Mouse (Mus musculus) hindlimb bud, embryonic 11.5 days (tissue): ENCODE data around the gene P2ry12.

ENCODE experiments used
- DNase-seq: peaks from one replicate; pipeline ENCODE4 v3.0.0-alpha.2; 2012; ENCODE audit warnings: low read depth, low spot score; ENCODE audit errors: extremely low spot score

Gene P2ry12

DNA sequence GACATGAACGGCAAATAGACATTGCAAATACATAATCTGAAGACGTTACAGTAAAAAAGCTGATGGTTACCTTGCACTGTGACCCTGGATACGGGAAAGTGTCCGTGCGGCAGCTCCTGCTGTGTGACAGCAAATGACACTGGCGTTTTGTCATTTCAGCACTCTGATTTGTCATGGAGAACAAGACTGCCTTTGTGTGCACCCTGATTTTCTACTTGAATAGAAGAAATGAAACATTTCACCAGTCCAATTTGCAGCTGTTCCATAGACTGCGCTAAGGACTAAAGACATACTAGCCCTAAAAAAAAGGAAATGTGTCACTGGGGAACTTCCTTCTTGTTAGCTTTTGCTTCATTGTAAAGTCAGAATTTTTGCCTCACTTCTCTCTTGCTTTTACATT lies at the start of gene P2ry12:
TSS of gene P2ry12 (minus strand) at position 168 of the 400 bp plus-strand sequence.
- no peak for DNase-seq

DNA sequence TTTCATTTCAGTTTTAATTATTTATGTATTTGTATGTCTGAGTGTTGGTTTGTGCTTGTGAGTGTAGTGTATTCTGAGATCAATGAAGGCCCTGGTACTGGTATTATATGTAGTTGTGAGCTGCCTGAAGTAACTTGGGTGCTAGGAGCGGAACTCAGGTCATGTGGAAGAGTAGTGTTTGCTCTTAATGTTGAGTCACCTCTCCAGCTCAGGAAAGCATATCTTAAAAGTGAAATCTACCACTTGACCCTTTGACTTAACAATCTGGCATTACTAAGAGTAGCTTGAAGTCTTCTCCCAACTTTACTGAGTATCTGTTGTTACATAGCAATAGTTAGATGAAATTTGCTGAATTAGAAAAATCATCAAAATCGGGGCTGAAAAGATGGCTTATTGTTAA lies 42.8 kb upstream of the P2ry12 start:
- DNase-seq: no peak

DNA sequence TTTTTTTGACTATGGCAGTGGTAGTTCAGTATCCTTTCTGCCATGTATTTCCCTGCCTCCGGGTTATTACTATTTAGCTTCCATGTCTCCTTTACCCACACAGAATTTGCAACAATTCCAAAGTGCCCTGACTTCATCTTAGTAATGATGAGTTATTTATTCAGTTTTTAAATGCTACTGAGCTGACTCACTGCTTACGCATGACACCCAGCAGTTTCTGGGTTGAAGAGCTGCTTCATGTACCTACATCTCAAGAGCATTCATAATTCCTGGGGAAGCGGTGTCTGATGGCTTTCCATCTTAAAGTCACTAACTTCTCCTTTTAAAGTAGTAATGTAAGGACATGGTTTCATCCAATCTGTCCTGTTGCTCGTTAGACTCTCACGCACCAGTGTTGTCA lies 42.3 kb upstream of the P2ry12 start:
- no peak for DNase-seq

DNA sequence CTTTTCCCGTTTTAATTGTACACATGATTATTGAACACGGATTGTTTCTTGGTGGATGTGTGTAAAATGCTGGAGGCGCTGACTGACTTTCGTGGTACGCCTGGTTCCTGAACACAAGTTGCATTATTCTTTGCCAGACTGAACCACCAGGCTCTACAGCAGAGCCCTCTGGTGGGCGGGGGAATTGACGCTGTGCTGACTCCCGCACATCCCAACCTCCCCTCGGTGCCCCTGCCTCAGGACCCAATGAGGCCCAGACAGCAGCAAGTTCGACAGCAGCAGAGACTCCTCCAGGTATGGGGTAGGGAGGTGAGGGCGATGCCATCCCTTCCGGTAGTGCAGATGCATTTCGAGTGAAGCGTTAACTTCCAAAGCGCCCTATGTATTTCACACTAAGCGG lies 35.0 kb upstream of the P2ry12 start:
- DNase-seq: no peak

DNA sequence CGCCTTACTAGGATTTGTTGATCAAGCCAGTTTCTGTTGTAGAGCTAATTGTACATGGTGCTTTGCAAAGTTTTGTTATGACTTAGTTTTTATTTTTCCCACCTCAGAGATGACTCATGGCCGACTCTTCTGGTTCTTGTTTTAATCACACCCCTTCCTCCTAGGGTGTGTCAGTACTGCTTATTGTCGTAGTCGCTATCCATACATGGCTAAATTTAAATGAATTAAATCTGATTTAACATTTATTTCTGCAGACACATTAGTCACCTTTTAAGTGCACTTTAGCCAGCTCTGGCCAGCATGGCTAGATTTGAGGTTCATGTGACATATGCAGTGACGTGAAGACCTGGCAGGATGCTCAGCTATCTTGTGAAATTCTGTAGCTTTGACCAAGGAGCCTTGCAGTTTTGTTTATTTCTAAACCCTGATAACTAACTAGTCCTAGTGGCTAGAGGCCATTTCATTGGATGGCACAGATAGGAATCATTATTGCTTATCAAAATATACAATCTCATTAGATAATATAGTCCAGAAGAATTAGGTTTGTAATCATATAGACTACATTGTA lies 34.0 kb upstream of the P2ry12 start:
- no peak for DNase-seq

DNA sequence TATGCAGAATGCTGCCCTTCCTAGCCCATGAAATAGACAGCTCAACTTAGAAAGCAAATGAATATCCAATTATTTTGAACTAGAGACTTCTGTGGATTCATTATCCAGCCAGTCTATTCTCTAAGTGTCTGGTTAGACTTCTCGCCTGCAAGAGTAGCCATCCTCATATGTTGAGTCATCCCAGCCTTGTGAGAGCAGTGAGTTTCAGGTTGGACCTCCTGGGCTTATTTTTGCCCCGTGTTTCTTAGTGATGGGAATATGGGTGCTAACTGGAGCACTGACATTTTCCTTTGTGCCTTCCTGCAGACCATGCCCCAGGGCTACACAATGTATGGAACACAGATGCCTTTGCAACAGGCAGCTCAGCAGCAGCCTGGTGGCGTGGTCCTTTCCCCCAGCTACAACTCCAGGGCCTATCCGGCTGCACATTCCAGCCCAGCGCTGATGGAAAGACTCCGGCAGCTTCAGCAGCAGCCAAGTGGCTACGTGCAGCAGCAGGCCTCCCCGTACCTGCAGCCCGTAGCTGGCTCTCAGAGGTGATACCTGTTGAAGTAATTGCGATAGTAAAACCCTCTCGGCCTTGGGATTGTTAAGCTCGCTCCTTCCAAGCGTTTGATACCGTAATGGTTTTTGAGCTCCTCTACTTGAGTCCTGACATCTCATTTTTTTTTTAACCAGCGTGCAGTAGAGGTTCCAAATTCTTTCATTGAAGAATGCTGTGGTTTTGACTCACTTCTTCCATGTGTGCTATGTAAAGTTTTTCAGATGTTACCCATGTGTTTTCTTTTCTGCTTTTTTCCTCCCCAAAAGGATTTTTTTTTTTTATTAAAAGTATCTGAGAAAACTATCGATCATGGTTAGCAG lies 33.3 kb upstream of the P2ry12 start:
- no peak for DNase-seq

DNA sequence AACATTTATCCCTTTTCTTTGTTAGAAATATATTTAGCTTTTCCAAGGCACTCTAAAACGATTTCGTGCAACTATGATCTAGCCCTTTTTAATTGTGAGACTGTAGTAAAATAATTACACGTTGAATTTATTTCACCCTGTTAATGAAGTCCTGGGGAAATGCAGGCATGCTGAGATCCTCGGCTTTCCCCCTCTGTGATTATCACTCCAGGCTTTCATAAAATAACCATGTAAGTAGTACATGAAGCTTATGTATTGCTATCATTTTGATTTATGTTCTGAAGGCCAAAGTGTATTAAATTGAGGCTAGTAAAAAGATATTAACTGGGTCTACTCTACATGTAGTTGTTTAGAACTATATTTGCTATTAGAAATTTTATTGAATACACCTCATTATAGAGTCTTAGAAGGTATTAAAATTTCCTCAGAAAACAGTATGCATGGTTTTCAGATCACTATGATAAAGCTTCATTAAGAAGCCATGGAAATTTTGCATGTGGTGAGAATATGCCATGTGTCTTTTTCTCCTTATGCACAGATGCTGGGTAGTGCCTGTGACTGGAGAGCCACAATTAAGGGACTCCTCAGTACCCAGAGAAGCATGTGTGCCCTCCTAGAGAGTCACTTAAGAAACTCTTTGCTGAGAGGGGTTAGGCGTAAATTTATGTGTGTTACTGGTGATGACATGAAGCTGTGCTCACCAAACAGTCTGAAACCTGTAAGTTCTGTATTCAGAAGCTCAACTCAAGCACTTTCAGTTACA lies 30.9 kb upstream of the P2ry12 start:
- no peak for DNase-seq

DNA sequence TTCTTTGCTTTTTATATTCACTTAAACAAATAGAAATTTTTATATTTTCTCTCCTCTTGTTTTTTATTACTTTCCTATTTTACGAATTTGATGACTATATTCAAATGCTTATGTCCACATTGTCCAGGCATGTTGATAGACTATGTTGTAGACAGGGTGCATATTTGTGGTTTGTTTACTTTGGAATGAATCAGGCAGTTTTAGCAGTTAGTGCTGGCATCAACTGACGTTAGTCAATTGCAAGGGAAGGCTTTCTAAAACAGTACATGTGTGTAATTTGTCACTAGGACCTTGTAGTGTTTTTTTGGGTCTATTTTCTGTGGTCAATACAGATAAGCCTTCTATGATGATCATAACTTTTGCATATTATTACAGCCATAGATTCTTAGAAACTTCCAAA lies 27.9 kb upstream of the P2ry12 start:
- no peak for DNase-seq

DNA sequence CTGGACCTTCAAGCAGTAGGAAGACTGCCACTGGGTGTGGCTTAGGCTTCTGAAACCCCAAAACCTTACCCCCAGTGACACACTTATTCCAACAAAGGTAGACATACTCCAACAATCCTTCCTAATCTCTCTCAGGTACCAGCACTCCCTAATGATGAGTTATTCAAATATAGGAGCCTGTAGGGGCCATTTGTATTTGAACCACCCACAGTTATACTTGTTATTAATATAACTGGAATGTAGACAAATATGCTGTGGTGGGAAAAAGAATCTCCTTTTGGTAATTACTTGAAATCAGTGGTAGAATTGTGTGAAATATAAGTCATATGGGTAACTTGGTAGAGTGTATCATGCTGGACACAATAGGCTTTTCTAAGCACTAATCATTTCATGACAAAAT lies 15.9 kb upstream of the P2ry12 start:
- no peak for DNase-seq

DNA sequence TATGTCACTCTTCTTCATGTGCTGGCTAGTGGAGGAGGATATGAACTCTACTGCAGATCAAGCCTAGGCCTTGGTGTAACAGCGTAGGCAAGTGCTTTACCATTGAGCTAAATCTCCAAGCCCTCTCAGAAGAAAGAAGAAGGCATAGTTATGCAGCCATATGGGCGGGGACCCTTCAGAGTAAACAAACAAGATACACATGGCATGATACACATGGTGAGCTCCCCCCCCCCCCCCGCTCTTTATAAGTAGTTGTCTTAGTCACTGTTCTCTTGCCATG lies 15.5 kb upstream of the P2ry12 start:
- no peak for DNase-seq

DNA sequence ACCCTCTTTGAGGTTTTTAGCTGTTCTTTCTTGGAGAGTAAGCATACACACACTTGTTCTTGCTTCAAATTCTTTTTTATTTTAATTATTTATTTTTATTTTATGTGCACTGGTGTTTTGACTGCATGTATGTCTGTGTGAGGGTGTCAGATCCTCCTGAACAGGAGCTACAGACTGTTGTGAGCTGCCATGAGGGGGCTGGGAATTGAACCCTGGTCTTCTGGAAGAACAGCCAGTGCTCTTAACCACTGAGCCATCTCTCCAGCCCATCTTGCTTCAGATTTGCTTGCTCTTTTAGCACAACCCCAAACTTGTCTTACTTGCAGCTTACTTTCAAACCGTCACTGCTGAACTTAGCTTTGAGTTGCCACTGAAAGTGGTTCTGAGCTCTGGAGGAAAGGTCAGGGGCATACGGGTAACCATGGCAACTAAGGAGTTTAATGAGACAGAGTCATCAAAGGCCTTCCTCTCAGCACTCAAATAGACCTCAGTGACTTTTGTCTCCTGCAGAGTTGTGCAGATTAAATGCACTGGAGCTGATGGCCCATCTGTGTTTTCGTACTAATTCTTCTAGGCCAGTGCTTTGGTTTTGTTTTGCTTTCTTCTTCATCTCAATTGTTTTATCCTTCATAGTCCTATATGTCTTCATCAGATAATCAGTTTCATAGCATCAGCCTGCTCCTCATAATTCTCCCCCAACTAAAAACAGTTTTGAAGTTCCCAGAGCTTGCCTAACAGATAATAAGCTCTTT lies 15.0 kb upstream of the P2ry12 start:
- peak; percentile 73 for DNase-seq

DNA sequence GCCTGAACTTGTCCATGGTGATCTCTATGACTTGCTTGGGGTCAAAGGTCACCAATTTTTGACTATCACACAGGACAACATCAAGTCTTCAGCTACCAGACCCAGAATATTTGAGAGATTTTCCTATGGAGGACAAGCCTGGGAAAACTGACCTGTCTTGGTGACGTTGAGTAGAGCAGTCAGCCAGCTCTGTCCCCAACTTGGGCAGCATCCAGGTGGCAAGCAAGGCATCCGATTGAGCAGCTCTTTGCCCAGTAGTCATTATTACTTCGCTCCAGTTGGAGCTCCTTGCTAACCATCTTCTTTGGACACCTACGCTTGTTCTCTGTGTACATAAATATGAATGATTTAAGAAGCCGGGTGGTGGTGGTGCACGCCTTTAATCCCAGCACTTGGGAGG lies 8.1 kb upstream of the P2ry12 start:
- no peak for DNase-seq

DNA sequence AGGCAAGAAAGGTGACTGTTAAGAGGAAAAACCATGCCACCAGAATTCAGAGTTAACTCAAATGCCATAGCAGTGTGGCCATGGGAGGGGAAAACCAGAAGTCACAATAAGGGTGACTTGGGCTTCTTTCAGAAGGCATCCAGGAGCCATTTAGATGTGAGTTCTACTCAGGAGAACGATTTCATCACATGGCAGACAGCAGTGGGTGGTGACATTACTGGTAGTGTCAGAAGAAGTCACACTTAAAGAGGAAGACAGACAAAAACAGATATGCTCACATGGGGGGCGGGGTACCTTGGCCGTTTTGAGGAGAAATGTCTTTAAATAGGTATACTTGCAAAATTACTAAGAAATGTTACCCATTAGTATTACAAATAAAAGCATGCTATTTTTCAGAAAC lies 1.3 kb upstream of the P2ry12 start:
- no peak for DNase-seq

DNA sequence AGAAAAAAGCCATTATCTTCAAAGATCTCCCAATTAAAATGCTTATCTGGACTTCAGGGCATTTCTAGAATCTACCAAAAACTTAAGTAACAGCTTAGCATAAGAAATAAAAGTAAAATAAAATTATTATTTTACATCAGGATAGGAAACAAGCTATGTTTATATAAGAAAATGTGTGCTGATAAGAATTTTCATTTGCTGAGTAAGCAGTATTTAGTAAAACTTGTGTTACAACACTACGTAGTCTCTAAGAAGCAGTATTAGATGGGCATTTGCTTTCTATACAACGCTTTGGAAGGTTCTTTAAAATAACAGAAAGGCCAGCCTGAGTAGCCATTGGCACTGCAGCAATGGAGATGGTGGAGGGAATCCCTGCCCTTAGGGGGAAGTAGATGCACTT lies 746 bp upstream of the P2ry12 start:
- no peak for DNase-seq

DNA sequence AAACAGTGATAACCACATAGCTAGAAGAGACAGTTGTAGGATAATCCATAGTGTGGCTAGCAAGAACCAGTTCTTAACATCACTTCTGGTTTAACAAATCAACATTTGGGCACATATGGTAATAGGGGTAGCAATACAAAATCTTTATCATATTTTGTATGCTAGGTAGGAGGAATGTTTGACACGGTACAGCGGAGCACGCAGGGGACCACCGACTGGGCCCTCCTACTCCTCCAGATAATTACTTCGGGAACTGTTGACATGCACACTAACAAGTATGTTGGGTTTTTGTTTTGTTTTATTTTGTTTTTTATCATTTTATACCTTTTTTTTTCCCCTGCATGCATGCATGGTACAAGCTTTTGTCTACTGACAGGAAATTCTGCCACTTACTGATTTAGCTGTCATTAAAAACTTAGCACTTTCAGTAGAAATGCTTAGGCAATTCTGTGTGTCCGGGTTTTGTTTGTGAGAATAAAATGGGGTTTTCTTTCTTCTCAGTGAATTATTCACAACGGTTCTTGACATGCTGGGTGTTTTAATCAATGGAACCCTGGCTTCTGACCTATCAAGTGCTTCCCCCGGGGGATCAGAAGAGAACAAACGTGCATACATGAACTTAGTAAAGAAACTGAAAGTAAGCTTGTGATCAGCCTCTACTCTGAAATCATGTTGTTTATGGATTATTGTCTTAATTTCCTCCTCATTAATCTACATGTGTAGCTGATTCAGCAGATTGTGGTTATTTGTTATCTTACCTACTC lies 780 bp downstream of the P2ry12 start:
- no peak for DNase-seq

DNA sequence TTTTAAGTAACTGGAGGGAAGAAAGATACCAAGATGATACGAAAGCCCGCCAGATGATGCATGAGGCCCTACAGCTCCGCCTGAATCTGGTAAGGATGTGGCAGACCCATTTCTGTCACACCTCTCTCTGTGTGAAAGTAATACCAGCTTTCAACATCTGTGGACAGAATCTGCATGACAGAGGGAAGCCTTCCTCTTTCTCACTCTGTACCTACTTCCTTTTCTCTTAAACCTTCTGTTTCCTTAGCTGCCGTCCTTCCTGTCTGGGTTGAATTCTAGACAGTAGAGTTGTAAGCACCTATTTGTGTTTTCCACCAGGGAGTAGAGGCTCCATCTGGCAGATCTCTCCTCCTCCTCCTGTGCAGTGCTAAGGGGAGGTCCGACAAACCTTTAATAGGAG lies 1.9 kb downstream of the P2ry12 start:
- no peak for DNase-seq

DNA sequence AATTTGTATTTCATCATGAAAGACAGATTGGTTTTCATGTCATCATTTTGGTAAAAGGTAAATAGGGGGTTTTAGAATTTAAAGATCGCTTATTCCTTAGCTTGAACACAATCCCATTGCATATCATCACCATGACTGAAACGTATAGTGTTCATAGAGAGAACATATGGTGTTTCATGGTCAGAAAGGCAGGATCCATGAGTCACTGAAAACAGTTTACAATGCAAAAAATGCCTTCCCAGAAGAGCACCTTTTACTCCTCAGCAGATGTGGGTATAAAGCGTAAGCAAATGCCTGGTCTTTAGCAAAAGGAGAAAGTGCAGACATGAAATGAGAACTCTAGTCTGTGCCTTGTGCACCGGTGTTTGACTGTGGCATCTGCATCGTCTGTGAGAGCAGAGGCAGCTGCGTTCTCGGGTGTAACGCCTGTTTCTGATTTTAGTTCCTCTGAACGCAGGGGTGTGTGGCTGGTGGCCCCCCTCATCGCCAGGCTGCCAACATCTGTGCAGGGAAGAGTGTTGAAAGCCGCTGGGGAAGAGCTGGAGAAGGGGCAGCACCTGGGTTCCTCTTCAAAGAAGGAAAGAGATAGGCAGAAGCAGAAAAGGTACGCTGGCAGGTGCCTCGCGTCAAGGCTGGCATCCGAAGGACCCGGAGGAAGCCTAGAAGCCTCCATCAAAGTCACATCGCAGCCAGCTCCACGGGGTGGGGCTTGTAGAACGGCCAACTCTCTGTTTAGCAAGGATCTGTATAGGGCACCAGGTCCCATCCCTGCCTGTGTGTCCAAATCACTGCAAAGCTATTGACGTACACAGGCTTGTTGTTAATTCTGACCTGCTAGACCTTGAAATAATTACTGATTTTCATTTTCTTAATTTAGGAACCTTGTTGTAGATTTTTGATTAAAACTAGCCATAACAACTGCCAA lies 4.7 kb downstream of the P2ry12 start:
- no peak for DNase-seq

DNA sequence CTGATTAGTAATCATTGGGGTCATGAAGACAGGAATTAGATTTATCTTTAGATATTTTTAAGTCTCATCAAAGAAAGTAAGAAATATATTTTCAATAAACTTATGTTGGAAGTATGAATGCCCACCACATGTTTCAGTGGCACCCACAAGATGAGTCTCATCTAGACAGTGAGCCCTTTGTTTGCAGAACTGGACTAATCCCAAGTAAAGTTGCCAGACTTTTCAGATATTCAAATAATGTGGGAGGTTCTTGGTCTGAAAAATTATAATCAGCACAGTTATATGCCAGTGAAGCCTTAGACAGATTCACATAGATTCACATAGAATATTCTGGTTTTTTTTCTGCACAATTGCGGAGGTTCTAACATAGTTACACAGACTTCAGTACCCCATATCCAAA lies 12.2 kb downstream of the P2ry12 start:
- no peak for DNase-seq

DNA sequence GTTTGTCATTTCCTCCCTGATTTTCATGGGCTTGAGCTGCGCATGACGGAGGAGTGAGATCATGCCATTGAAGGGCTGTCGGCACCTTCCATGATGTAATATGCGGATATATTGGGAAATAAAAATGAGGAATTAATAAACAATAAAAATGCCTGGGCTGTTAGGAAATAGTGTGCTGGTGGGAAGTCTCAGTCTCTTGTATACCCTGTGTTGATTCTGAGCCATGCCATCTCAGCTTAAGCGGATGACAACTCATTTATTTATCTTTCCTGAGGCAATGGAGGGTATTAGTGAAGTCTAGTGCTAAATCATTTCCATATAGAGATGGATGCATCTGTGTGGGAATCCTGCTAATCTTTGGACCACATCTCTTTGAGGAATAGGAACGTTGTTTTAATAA lies 14.6 kb downstream of the P2ry12 start:
- DNase-seq: no peak

DNA sequence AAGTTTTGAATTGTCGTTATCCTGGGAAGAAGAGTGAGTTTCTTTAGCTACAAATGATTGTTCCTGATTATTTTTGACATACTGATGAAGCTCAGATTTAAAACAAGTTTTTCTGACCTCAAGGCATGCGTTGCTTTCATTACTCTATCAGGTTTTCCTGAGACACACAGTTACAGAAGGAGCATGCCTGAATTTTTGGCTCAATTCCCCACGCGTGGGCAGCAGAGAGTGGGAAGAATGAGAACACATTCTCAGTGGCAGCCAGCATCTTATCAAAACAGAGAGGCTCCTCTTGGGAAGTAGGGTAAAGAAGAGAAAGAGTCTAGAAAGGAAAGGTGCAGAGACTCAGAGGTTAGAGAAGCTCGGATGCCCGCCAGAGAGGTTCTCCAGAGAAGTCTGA lies 19.3 kb downstream of the P2ry12 start:
- DNase-seq: no peak
